Mouse (Mus musculus) spleen, postnatal 14 days (tissue): ENCODE measurements around the gene Sema3d.

Experiments
- DNase-seq, 2 experiments: peaks; one replicate each; pipeline ENCODE4 v3.0.0; 2021 to 2022; ENCODE audit warnings: low spot score in 2 of 2

Gene Sema3d

GRCm38 (mm10) chr5:12383133-12383959 lies at the start of gene Sema3d:
Gene Sema3d (plus strand): TSS chr5:12383385.
- DNase-seq: peak; percentile 8 to 20

GRCm38 (mm10) chr5:12377261-12377660 lies 5.9 kb upstream of the Sema3d start:
- no peak for DNase-seq

DNA sequence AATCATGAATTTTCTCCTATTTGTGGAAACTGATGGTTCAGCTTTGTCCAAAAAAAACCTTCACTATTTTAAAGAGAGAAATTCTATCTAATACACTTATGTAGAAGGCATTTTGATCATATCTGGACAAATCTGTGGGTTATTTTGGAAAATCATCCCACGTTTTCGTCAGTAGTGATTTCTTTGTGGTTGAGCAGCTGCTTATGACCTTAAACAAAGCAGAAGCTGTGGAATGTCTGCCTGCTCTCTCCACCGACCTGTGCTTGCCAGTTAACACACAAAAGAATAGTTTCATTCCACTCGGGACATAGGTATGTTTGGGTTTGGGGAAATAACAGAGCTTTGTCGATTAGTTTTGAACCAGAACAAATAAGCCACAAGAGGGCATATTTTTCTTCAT lies 4.3 kb upstream of the Sema3d start:
- no peak for DNase-seq

- DNase-seq: no peak
Measured at GRCm38 (mm10) chr5:12382010-12382409, 1.2 kb upstream of the Sema3d start.

GRCm38 (mm10) chr5:12383960-12384285 lies 738 bp downstream of the Sema3d start:
- no peak for DNase-seq

DNA sequence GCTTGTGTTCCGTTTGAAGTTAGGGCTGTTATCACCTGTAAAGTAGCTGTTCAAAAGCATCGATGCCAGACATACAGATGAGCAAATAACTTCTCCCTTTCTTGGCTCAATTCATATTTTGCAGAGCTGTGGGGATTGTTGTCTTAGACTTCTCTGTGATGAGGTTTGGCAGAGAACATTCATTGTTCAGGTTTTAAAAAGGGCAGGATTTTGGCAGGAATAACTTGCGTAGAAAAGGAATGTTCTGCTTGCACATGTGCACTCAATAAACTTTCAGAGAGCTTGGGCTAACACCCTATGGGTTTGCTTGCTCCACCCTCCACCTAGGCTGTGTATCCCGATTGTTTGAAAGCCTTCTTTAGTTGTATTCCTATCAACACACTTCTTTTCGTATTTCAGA lies 9.5 kb downstream of the Sema3d start:
- DNase-seq: no peak

DNA sequence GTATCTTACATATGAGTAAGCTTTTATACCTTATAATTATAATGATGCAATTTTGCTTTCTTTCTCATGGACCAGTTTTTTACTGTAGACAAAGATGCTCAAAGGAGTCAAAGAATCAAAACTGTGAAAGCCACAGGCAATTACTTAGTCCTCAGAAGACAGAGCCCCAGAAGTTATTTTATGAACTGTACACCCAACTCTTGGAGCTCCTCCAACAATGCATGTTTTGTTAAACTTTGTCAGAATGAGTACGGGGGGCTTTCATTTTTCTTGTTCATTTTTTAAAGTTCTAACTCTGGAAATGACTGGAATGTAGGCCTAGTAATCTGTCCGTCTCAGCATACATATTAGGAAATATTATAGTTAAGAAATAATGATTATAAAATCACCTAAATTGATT lies 16.1 kb downstream of the Sema3d start:
- DNase-seq: no peak

- DNase-seq: no peak
Measured at GRCm38 (mm10) chr5:12404229-12404628, 21.0 kb downstream of the Sema3d start.

DNA sequence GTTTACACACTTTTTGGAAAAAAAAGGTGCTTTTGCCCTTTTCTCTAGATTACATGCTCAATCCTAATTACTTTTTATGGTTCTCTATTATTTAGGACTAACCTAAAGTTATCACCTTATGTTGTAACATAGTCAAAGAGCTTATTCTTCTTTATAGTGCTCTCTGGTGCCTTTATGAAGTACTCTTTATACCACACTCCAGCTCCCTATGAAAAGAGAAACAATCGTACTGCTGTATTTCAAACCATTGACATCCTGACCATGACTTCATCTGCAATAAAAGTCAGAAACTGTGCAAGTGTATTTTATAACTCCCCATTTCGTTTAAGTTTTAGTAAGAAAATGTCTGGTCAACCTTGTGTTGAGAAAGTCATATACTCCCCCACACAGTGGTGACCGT lies 29.4 kb downstream of the Sema3d start:
- DNase-seq: no peak

GRCm38 (mm10) chr5:12423264-12423663 lies 40.1 kb downstream of the Sema3d start:
- DNase-seq: no peak

- no peak for DNase-seq
Measured at GRCm38 (mm10) chr5:12441737-12442136, 58.6 kb downstream of the Sema3d start.

GRCm38 (mm10) chr5:12442176-12443105 lies 59.3 kb downstream of the Sema3d start:
- DNase-seq: no peak

GRCm38 (mm10) chr5:12451089-12451488 lies 67.9 kb downstream of the Sema3d start:
- no peak for DNase-seq

DNA sequence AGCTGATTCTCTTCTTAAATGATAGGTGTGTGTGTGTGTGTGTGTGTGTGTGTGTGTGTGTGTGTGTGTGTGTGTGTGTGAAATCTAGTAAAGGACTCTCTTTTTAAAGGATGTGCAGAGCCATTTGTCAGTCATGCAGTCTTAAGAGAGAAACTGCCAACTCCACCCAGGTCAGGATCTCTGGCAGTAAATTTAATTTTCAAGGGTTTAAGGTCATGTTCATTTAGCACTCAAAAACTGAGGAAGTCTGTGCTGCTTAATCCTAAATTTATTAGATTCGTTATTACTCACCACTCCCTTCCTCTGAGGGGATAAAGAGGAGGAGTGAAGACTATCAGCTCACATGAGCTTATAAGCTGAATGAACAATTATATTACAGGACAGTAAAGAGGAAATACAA lies 71.8 kb downstream of the Sema3d start:
- no peak for DNase-seq

DNA sequence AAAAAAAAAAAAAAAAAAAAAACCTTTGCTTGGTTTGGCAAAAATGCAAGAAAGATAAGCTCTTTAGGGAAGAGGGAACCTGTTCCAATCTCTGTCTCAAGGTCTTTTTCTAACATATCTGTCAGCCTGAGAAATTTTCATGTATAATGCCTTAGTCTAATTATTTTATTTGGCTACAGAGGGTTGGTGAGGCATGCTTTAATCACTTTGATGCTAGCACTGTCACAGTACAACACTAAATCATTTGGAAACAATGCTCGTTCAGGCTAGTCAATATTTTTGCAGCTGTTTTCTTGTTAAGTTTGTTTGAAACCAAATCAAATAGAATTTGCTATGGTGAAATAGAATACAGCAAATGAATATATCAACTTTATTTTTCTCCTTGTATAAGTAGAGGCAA lies 74.3 kb downstream of the Sema3d start:
- no peak for DNase-seq

DNA sequence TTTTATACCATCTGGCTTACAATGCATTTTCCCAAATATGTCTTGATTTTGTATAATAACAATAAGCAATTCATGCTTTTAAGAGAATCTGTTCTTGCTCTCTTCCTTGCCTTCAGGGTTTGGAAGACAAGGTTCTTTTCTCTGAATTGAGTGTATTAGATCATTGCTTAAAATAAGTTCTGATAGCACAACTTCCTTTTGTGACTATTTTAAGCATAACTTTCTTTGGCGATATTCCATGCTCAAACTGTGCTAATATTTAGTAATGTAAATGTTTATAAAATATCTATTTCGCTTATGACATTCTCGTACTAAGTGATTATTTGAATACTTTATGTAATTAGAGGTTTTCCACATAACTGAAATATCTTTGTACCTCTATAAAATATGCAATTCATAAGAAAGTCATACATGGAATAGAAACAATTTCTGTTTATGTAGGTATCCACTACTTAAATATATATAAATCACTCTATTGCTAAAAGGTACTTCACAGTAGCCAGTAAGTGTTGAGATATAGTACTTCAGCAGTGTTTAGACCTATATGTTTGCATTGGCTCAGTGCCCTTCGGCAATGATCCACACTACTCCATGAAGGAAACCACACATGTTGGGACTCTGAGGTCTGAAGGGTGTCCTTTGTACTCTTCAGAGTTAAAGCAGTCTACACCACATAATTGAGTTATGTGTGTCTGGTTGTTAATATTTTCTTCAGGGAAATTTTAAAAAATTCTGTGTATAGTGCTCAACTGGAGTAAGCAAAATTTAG lies 84.6 kb downstream of the Sema3d start:
- no peak for DNase-seq

DNA sequence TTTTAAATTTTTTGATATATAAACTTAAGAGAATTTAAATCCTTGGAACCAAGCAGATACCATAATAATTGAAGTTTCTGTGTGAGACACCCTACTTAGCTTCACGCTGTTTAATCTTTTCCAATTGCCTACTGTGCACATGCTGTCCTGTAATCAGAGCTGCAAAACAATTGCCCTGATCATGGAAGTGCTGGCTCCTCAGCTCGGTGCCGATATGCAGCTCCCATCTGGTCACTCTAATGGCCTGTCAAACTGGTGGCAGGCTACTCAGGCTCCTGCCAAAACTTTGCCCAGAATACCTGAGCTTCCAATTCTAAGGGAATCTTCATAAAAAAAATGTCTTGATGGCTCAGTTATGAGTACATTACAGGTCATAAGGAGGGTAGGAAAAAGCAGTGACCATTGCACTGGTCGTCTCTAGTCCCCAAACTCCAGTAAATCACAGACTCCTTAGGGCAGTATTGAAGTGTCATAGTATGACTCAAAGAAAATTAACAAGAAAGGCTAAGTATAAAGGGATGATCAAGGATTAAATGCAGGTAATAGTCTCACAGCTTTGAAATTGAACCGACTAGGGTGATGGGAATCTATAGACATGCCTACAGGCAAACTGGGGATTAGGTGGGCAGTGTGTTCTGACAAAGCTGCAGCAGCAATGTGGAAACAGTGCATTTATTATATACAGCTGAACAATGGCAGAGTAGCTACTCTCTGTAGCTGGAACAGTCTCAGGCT lies 91.9 kb downstream of the Sema3d start:
- DNase-seq: no peak

GRCm38 (mm10) chr5:12475639-12475916 lies 92.4 kb downstream of the Sema3d start:
- DNase-seq: no peak

DNA sequence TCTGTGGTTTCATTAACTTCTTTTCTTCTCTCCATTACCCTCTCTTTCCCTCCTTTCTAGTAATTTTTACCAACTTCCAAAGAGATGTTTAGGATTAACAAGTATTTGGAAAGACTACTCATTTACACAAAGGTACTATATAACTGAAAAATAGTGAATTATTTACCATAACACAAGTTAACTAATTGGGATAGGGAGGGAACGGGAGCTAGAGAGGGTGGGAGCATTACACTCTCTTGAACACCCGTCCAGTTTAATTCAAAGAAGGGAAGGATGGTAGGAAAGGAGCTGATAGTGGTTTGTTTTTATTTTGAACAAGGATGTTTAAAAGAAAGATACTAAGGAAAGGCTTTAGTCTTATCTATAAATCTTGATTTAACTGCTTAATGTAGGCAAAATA lies 104.7 kb downstream of the Sema3d start:
- DNase-seq: no peak

GRCm38 (mm10) chr5:12491704-12492103 lies 108.5 kb downstream of the Sema3d start:
- DNase-seq: no peak

DNA sequence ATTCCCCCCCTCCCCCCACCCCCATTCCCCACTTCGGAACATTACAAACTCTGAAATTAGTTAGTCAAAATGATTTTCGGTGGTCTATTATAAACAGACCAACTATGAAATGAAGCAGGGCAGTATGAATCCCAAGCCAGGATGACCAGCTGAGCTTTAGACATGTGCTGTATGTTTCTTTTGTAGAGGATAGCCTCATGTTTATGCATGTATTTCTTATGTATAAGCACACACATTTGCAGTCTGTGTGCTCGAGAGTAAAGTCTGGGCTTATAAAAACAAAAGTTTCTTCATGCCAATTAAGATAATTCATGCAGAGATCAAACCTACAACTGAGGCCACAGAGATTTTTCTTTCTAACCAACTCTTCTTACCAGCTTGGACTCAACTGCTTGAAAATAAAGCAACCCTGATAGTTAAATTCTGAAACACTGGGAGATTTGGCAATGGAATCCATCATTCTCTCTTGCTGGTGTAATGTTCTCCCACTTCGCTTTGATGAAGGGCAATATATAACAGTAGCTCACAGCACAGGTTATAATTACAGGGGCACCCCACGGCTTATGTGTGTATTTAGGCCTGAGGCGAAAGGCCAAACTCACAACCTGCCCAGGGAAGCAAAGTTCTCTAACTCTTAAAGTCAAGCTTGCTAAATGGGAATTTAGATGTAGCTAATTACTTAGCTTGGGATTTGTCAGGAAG lies 115.2 kb downstream of the Sema3d start:
- no peak for DNase-seq
